Mouse (Mus musculus) olfactory bulb, adult 2 months (tissue): ENCODE measurements around the gene Lrrc30.

Source experiments
- CTCF ChIP-seq: fragments of 200-500 bp; IDR thresholded peaks from 2 replicates; pipeline ENCODE4 v1.5.1; 2012; ENCODE audit warnings: low read depth, mild to moderate bottlenecking, low read length, moderate library complexity; ENCODE audit not compliant: insufficient read depth
- POLR2A ChIP-seq: fragments of 200-500 bp; IDR thresholded peaks from 2 replicates; pipeline ENCODE4 v1.6.1; 2012; ENCODE audit warnings: mild to moderate bottlenecking, low read depth, low read length, moderate library complexity; ENCODE audit not compliant: insufficient read depth

- TF ChIP-seq POLR2A (no peak), CTCF (no peak)
These were observed 4.4 kb upstream of the Lrrc30 start for GRCm38 (mm10) chr17:67636951-67637350.
